Comparison of ENCODE assay signal across 8 mouse cellular contexts in the genomic region with DNA sequence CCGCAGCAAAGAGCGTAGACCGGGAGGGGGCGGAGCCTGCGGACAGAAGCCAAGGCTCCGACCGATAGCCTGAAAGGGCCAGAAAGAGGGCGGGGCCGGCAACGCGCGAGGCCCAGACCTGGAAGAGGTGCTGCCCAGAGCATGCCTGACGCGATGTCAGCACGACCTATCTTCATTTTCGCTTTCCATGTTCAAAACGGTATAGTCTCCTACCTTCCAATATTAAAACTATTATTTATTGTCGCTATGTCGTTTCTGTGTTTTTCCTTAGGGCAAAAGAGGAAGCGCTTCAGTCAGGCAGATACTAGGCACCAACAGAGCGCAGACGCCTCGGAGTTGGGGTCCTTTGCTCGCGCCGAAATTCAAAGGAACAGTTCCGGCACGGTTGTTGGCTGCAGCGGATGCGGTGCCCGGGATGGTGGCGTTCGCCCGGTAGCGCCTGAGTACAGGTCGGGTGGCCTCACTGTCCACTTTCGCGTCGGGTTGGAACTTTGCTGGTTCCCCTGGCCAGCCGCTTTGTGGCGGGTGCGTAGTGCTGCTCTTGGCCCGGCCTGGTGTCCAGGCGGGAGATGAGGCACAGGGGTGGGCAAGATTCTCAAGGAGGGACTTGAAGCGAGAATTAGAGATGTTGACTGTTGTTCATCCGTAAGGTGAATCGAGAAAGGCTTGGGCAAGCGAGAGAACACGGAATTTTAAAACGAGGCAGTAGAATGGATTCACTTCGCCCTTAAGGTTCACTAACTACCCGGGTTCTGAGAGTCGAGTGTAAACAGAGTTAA. TPM values are rescaled to one million over a fixed set of nuclear protein-coding genes. Genes with fewer than 3 reads are reported as not detected.
DNase-seq lines count a peak whose midpoint lies in the region; ATAC-seq and TF ChIP-seq lines count a peak whose summit lies in the region.

A gene (plus strand): TSS at position 358 of the 779 bp plus-strand sequence.

- H3K27ac ChIP-seq in embryonic facial prominence, embryonic 13.5 days = peak within 1 kb of the TSS; percentile 81
- peak within 1 kb of the TSS; percentile 92 for H3K27ac ChIP-seq in kidney, adult 2 months (ENCODE audit: insufficient read depth, low read depth, low read length)
- peak within 1 kb of the TSS; percentile 89 for H3K27ac ChIP-seq in limb, embryonic 12.5 days
- H3K27ac ChIP-seq in midbrain, embryonic 15.5 days = peak within 1 kb of the TSS; percentile 85
- peak within 1 kb of the TSS; percentile 53 for H3K27ac ChIP-seq in spleen, adult 2 months (ENCODE audit: insufficient read depth, low read length)

- H3K36me3 ChIP-seq in embryonic facial prominence, embryonic 13.5 days = peaks cover 20% of the 10 kb centered on the region
- no peaks in the 10 kb centered on the region for H3K36me3 ChIP-seq in kidney, adult 2 months (ENCODE audit: control insufficient read depth, insufficient read depth, low read length)
- peaks cover 20% of the 10 kb centered on the region for H3K36me3 ChIP-seq in limb, embryonic 12.5 days
- H3K36me3 ChIP-seq in midbrain, embryonic 15.5 days (replicated peaks) = no peaks in the 10 kb centered on the region
- H3K36me3 ChIP-seq in spleen, adult 2 months (ENCODE audit: control insufficient read depth, insufficient read depth, low read length) = peaks cover 2% of the 10 kb centered on the region

- no peak for TF ChIP-seq POLR2A in kidney, adult 2 months (IDR thresholded peaks at IDR 0.05; ENCODE audit: low read depth, low read length)
- no peak; the same call in 1 of the 2 replicates for TF ChIP-seq POLR2A in spleen, adult 2 months (IDR thresholded peaks at IDR 0.05; ENCODE audit: low read depth, low read length)

- no peaks in the 10 kb centered on the region for H3K9me3 ChIP-seq in embryonic facial prominence, embryonic 13.5 days
- H3K9me3 ChIP-seq in limb, embryonic 12.5 days = no peaks in the 10 kb centered on the region
- no peaks in the 10 kb centered on the region for H3K9me3 ChIP-seq in midbrain, embryonic 15.5 days

- H3K4me1 ChIP-seq in embryonic facial prominence, embryonic 13.5 days = peaks cover 8% of the 10 kb centered on the region
- peaks cover 4% of the 10 kb centered on the region; the same call in 1 of the 2 replicates for H3K4me1 ChIP-seq in kidney, adult 2 months (ENCODE audit: control insufficient read depth, insufficient read depth, low read length)
- peaks cover 4% of the 10 kb centered on the region for H3K4me1 ChIP-seq in limb, embryonic 12.5 days (replicated peaks)
- H3K4me1 ChIP-seq in midbrain, embryonic 15.5 days = peaks cover 9% of the 10 kb centered on the region
- H3K4me1 ChIP-seq in spleen, adult 2 months (ENCODE audit: control insufficient read depth, insufficient read depth, insufficient read length) = no peaks in the 10 kb centered on the region

- H3K9ac ChIP-seq in embryonic facial prominence, embryonic 13.5 days = peak within 1 kb of the TSS; percentile 81
- H3K9ac ChIP-seq in limb, embryonic 12.5 days (replicated peaks) = peak within 1 kb of the TSS; percentile 83
- H3K9ac ChIP-seq in midbrain, embryonic 15.5 days = peak within 1 kb of the TSS; percentile 48

- peak; percentile 98 for ATAC-seq in embryonic facial prominence, embryonic 13.5 days (ENCODE audit: insufficient number of reproducible peaks, insufficient read depth, low FRiP score, low TSS enrichment, low read depth)
- peak; percentile 98 for ATAC-seq in limb, embryonic 12.5 days (ENCODE audit: insufficient number of reproducible peaks, insufficient read depth, low FRiP score, low TSS enrichment, low read depth)
- ATAC-seq in midbrain, embryonic 15.5 days (replicated peaks) = peak; percentile 99

- TF ChIP-seq CTCF in kidney, adult 2 months (conservative IDR thresholded peaks at IDR 0.05; ENCODE audit: insufficient read depth, insufficient read length, low read depth, low read length) = no peak
- no peak for TF ChIP-seq CTCF in spleen, adult 2 months (IDR thresholded peaks at IDR 0.05; ENCODE audit: extremely low read depth, insufficient read depth, insufficient read length, insufficient replicate concordance)

- no peaks in the 10 kb centered on the region for H3K27me3 ChIP-seq in embryonic facial prominence, embryonic 13.5 days
- H3K27me3 ChIP-seq in kidney, adult 2 months (replicated peaks; ENCODE audit: control insufficient read depth, insufficient read depth, low read length) = no peaks in the 10 kb centered on the region
- no peaks in the 10 kb centered on the region for H3K27me3 ChIP-seq in limb, embryonic 12.5 days
- H3K27me3 ChIP-seq in midbrain, embryonic 15.5 days (replicated peaks) = no peaks in the 10 kb centered on the region
- no peaks in the 10 kb centered on the region for H3K27me3 ChIP-seq in spleen, adult 2 months (ENCODE audit: control insufficient read depth, insufficient read depth, low read length)

- peak within 1 kb of the TSS; percentile 81 for H3K4me3 ChIP-seq in embryonic facial prominence, embryonic 13.5 days
- peak within 1 kb of the TSS; percentile 66 for H3K4me3 ChIP-seq in kidney, adult 2 months (ENCODE audit: insufficient read depth, low read depth, low read length)
- H3K4me3 ChIP-seq in limb, embryonic 12.5 days (replicated peaks) = peak within 1 kb of the TSS; percentile 80
- H3K4me3 ChIP-seq in midbrain, embryonic 15.5 days = peak within 1 kb of the TSS; percentile 91
- peak within 1 kb of the TSS; percentile 90 for H3K4me3 ChIP-seq in spleen, adult 2 months (ENCODE audit: extremely low read depth, insufficient read depth, insufficient read length)

- under 1% methylated on average over 53 of the region's 53 CpGs for WGBS in embryonic facial prominence, embryonic 13.5 days
- WGBS in kidney, adult 2 months = under 1% methylated on average over 53 of the region's 53 CpGs
- WGBS in limb, embryonic 12.5 days = under 1% methylated on average over 53 of the region's 53 CpGs
- WGBS in midbrain, embryonic 15.5 days = under 1% methylated on average over 53 of the region's 53 CpGs
- under 1% methylated on average over 53 of the region's 53 CpGs for WGBS in spleen, adult 2 months

- peak within 1 kb of the TSS; percentile 78 for H3K4me2 ChIP-seq in embryonic facial prominence, embryonic 13.5 days
- H3K4me2 ChIP-seq in limb, embryonic 12.5 days = peak within 1 kb of the TSS; percentile 67
- peak within 1 kb of the TSS; percentile 73 for H3K4me2 ChIP-seq in midbrain, embryonic 15.5 days

- peak; percentile 90 for DNase-seq in 3134 (ENCODE audit: extremely low read depth, insufficient read length, low spot score)
- peak; percentile 95 to 98 for DNase-seq in adrenal gland, postnatal 36 days
- peak; percentile 95 to 97 for DNase-seq in heart, adult 18-20 months
- DNase-seq in kidney, adult 2 months = peak; percentile 96
- peak; percentile 86 to 91 for DNase-seq in spleen, adult 2 months (ENCODE audit: low read depth in 1 of 2, low spot score in 2 of 2)

RNA-seq across cellular contexts. Expression of the gene that starts here (rescaled TPM):
- total RNA-seq in adrenal gland, postnatal 36 days (2021) = 10 to 100 TPM in 1 of 2 experiments, 1 to 10 TPM in 1; 9.5 to 11.1 TPM
- 199 and 229 TPM in 2 replicates for polyA plus RNA-seq in embryonic facial prominence, embryonic 13.5 days (2015; fragmentation: Nextera tagmentation; extraction: Ambion mirVana)
- 1 to 10 TPM; 2.0 to 4.0 TPM for total RNA-seq in heart, adult 18-20 months (2021)
- polyA plus RNA-seq in kidney, adult 2 months (2012; rRNA removed) = 0.84 and 1.1 TPM in 2 replicates
- 236 and 243 TPM in 2 replicates for polyA plus RNA-seq in limb, embryonic 12.5 days (2016; fragmentation: Nextera tagmentation; extraction: Ambion mirVana)
- 46.7 and 52.7 TPM in 2 replicates for polyA plus RNA-seq in midbrain, embryonic 15.5 days (2015; fragmentation: Nextera tagmentation; extraction: Ambion mirVana)
- 3.3 and 4.3 TPM in 2 replicates for polyA plus RNA-seq in spleen, adult 2 months (2012; rRNA removed)

Comparison
In these comparisons a context has a peak if more than half of its experiments do, and no peak if none do; other contexts are left out.
1. Peak in every context shown above with its lines: DNase-seq, ATAC-seq, H3K4me3 ChIP-seq and H3K27ac ChIP-seq.